Mouse (Mus musculus): ENCODE data around the gene Olfr1234. TPM values are rescaled to one million over a fixed set of nuclear protein-coding genes. Genes with fewer than 3 reads are reported as not detected.

The Olfr1234 gene
- not detected in 2 replicates for polyA plus RNA-seq (2015; fragmentation: Nextera tagmentation; extraction: Ambion mirVana)

DNA sequence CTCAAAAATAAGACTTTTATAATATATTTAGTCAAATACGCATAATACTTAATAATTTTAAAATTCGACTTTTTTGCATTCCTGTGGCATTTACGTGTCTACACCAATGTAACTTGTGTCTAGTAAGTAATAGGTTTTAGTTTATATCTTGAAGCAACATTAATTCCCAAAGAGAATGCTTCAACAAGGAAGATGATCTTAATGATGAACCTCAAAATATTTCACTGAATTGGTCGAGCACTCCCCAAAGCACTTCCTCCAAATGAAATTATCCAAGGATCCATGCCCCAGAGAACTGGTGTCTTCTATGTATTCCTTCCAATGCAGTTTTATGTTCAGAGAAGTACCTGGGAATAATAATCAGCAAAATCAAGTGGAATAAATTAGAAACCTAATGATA lies at the start of gene Olfr1234:
Gene Olfr1234 (minus strand): TSS at position 101 of the 400 bp plus-strand sequence.
- H3K9ac ChIP-seq = no peak within 1 kb of the TSS
- H3K27ac ChIP-seq = no peak within 1 kb of the TSS
- no peaks in the 10 kb centered on the region for H3K27me3 ChIP-seq
- H3K4me2 ChIP-seq = no peak within 1 kb of the TSS
- no peak for ATAC-seq
- no peak within 1 kb of the TSS for H3K4me3 ChIP-seq
- no peaks in the 10 kb centered on the region for H3K4me1 ChIP-seq
- WGBS = 91% methylated on average over 4 of the region's 4 CpGs
- no peaks in the 10 kb centered on the region for H3K36me3 ChIP-seq (ENCODE audit: poor library complexity, severe bottlenecking)
- H3K9me3 ChIP-seq (replicated peaks) = no peaks in the 10 kb centered on the region

DNA sequence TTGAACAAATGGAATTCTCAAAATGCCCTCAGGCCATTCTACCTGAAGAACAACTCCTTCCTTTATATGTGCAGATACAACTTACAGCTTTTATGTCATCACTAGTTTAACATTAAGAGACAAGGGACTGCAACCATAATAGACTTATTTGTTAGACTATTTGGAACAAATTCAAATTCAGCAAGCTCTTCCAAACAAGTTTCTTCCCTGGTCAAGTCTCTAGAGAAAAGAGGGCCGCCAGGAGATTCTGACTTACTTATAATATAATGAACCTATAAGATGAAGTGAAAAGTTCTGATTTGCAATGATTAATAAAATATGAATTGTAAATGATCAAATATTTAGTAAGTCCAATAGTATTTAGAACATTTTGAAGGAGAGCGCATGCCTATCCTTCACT lies 44.9 kb upstream of the Olfr1234 start, which contains the start of gene Olfr1238:
Gene Olfr1238 (minus strand): TSS at position 101 of the 400 bp plus-strand sequence.
- Histone ChIP-seq H3K4me2 (no peak within 1 kb of the TSS), H3K4me3 (no peak within 1 kb of the TSS), H3K27ac (no peak within 1 kb of the TSS), H3K4me1 (no peaks in the 10 kb centered on the region), H3K27me3 (no peaks in the 10 kb centered on the region), H3K36me3 (ENCODE audit: poor library complexity, severe bottlenecking) (no peaks in the 10 kb centered on the region), H3K9ac (no peak within 1 kb of the TSS), H3K9me3 (replicated peaks) (no peaks in the 10 kb centered on the region)
- no peak for ATAC-seq
- 92% methylated on average over 2 of the region's 2 CpGs for WGBS

DNA sequence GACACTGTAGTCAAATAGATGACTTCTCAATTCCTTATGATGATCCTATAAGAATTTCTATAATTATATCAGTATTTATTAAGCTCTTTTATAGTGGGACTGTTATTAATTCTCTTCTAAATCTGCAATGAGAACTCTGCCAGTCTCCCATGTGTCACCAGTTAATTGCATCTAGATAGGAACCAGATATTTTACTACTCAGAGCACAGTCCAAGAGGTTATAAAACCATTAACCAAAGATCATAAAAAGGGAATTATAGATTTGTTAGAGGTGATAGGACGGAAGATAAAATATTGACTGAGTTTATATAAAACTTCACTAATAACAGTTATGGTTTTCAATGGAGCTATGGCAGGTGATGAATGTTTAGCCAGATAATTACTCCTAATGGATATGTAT lies 36.2 kb upstream of the Olfr1234 start:
- no peak for ATAC-seq
- WGBS = 84% methylated on average over 1 of the region's 1 CpGs

DNA sequence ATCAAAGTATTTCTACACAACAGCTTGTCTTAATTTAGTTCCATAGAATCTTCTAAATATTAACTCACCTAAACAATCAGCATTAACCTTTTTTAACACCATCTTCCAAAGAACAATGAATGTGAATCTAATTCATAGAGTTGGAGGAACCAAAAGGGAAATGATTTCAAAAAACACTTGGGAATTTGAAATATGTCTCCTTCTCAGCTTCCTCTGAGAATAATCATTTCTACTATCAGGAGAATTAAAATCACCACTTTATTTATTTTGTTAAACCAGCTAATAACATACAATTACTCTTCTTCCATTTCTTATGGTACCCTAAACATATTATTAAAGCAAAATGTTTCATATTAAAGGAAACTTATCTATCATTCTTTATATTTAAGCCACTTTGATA lies 22.4 kb downstream of the Olfr1234 start, which contains the start of gene Olfr1233:
Gene Olfr1233 (minus strand): TSS at position 101 of the 400 bp plus-strand sequence.
- ATAC-seq = no peak
- Histone ChIP-seq H3K4me1 (no peaks in the 10 kb centered on the region), H3K9ac (no peak within 1 kb of the TSS)

More for the DNA sequence above, 36.2 kb upstream of the Olfr1234 start:
- no peaks in the 10 kb centered on the region for H3K36me3 ChIP-seq (ENCODE audit: poor library complexity, severe bottlenecking)
- H3K4me3 ChIP-seq = no peak overlapping the region
- no peak overlapping the region for H3K4me2 ChIP-seq
- H3K4me1 ChIP-seq = no peaks in the 10 kb centered on the region
- H3K9ac ChIP-seq = no peak overlapping the region
- H3K27ac ChIP-seq = no peak overlapping the region
- H3K27me3 ChIP-seq = no peaks in the 10 kb centered on the region
- no peaks in the 10 kb centered on the region for H3K9me3 ChIP-seq (replicated peaks)

DNA sequence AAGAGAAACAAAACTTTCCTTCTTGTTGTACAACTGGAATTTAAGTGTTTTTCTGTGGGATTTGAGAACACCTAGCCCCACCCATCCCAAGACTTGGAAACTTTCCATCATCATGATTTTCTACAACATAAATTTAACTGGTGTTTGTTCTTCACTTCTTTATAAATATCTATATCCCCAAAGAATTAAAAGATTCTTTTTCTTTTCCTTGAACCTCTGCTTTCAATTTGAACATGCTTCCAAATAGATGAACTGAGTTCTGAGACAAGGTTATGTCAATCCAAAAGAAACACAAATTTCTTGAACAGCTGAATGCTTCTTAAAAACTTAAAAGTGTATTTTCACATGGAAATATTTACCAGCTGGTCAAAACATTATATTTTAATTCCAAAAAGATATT lies 35.1 kb downstream of the Olfr1234 start, which contains the start of gene Olfr1232:
Gene Olfr1232 (minus strand): TSS at position 101 of the 400 bp plus-strand sequence.
- no peak for ATAC-seq
- Histone ChIP-seq H3K27me3 (no peaks in the 10 kb centered on the region), H3K9ac (no peak within 1 kb of the TSS), H3K4me3 (no peak within 1 kb of the TSS), H3K4me2 (no peak within 1 kb of the TSS), H3K36me3 (ENCODE audit: poor library complexity, severe bottlenecking) (no peaks in the 10 kb centered on the region), H3K27ac (no peak within 1 kb of the TSS), H3K4me1 (no peaks in the 10 kb centered on the region), H3K9me3 (replicated peaks) (no peaks in the 10 kb centered on the region)

More for the DNA sequence above, 22.4 kb downstream of the Olfr1234 start, which contains the start of gene Olfr1233:
- Histone ChIP-seq H3K27ac (no peak within 1 kb of the TSS), H3K36me3 (ENCODE audit: poor library complexity, severe bottlenecking) (no peaks in the 10 kb centered on the region), H3K9me3 (replicated peaks) (no peaks in the 10 kb centered on the region), H3K27me3 (no peaks in the 10 kb centered on the region), H3K4me3 (no peak within 1 kb of the TSS), H3K4me2 (no peak within 1 kb of the TSS)

Other genes with a start within 250 kb of the Olfr1234 start
- gene Olfr1221, start 247.6 kb downstream of the Olfr1234 start, polyA plus RNA-seq (2015; fragmentation: Nextera tagmentation; extraction: Ambion mirVana) = not detected in 2 replicates
- not detected in 2 replicates for gene Olfr1222, start 231.8 kb downstream of the Olfr1234 start, polyA plus RNA-seq (2015; fragmentation: Nextera tagmentation; extraction: Ambion mirVana)
- not detected in 2 replicates for gene Olfr1223, start 213.3 kb downstream of the Olfr1234 start, polyA plus RNA-seq (2015; fragmentation: Nextera tagmentation; extraction: Ambion mirVana)
- not detected in 2 replicates for gene Olfr1224-ps1, start 200.8 kb downstream of the Olfr1234 start, polyA plus RNA-seq (2015; fragmentation: Nextera tagmentation; extraction: Ambion mirVana)
- gene Olfr1225, start 190.2 kb downstream of the Olfr1234 start, polyA plus RNA-seq (2015; fragmentation: Nextera tagmentation; extraction: Ambion mirVana) = not detected in 2 replicates
- gene Olfr1226, start 164.8 kb downstream of the Olfr1234 start, polyA plus RNA-seq (2015; fragmentation: Nextera tagmentation; extraction: Ambion mirVana) = not detected in 2 replicates
- gene Olfr1228, start 110.8 kb downstream of the Olfr1234 start, polyA plus RNA-seq (2015; fragmentation: Nextera tagmentation; extraction: Ambion mirVana) = not detected in 2 replicates
- not detected in 2 replicates for gene Olfr1229, start 76.9 kb downstream of the Olfr1234 start, polyA plus RNA-seq (2015; fragmentation: Nextera tagmentation; extraction: Ambion mirVana)
- not detected in 2 replicates for gene Olfr1230, start 67.6 kb downstream of the Olfr1234 start, polyA plus RNA-seq (2015; fragmentation: Nextera tagmentation; extraction: Ambion mirVana)
- gene Olfr1231, start 57.8 kb downstream of the Olfr1234 start, polyA plus RNA-seq (2015; fragmentation: Nextera tagmentation; extraction: Ambion mirVana) = not detected in 2 replicates
- not detected in 2 replicates for gene Olfr1232, start 35.2 kb downstream of the Olfr1234 start, polyA plus RNA-seq (2015; fragmentation: Nextera tagmentation; extraction: Ambion mirVana)
- not detected in 2 replicates for gene Olfr1233, start 22.5 kb downstream of the Olfr1234 start, polyA plus RNA-seq (2015; fragmentation: Nextera tagmentation; extraction: Ambion mirVana)
- not detected in 2 replicates for gene Olfr1238, start 44.8 kb upstream of the Olfr1234 start, polyA plus RNA-seq (2015; fragmentation: Nextera tagmentation; extraction: Ambion mirVana)
- gene Olfr1239, start 55.5 kb upstream of the Olfr1234 start, polyA plus RNA-seq (2015; fragmentation: Nextera tagmentation; extraction: Ambion mirVana) = not detected in 2 replicates
- not detected in 2 replicates for gene Olfr1240, start 78.1 kb upstream of the Olfr1234 start, polyA plus RNA-seq (2015; fragmentation: Nextera tagmentation; extraction: Ambion mirVana)
- not detected in 2 replicates for gene Olfr1241, start 122.3 kb upstream of the Olfr1234 start, polyA plus RNA-seq (2015; fragmentation: Nextera tagmentation; extraction: Ambion mirVana)
- not detected in 2 replicates for gene Olfr1242, start 133.5 kb upstream of the Olfr1234 start, polyA plus RNA-seq (2015; fragmentation: Nextera tagmentation; extraction: Ambion mirVana)
- gene Olfr1243, start 166.6 kb upstream of the Olfr1234 start, polyA plus RNA-seq (2015; fragmentation: Nextera tagmentation; extraction: Ambion mirVana) = not detected in 2 replicates
- gene Olfr1245, start 213.6 kb upstream of the Olfr1234 start, polyA plus RNA-seq (2015; fragmentation: Nextera tagmentation; extraction: Ambion mirVana) = not detected in 2 replicates
- gene Olfr1246, start 228.3 kb upstream of the Olfr1234 start, polyA plus RNA-seq (2015; fragmentation: Nextera tagmentation; extraction: Ambion mirVana) = not detected in 2 replicates
- gene Olfr1247, start 249.3 kb upstream of the Olfr1234 start, polyA plus RNA-seq (2015; fragmentation: Nextera tagmentation; extraction: Ambion mirVana) = not detected in 2 replicates

Measured in forebrain, embryonic 13.5 days (tissue).